Mouse (Mus musculus) CD4-positive, CD25-positive, alpha-beta regulatory T cell, adult 2 months (primary cell): ENCODE data around the gene Robo1.
"Not testable (repeated sequence)": the region's sequence is repeated elsewhere in the genome, so short reads cannot be mapped to it uniquely, and the experiment has no call there.

Experiments used
- DNase-seq: peaks from one replicate; pipeline ENCODE4 v3.0.0-alpha.2; 2012; ENCODE audit warnings: low read depth, low spot score

Robo1 gene

DNA sequence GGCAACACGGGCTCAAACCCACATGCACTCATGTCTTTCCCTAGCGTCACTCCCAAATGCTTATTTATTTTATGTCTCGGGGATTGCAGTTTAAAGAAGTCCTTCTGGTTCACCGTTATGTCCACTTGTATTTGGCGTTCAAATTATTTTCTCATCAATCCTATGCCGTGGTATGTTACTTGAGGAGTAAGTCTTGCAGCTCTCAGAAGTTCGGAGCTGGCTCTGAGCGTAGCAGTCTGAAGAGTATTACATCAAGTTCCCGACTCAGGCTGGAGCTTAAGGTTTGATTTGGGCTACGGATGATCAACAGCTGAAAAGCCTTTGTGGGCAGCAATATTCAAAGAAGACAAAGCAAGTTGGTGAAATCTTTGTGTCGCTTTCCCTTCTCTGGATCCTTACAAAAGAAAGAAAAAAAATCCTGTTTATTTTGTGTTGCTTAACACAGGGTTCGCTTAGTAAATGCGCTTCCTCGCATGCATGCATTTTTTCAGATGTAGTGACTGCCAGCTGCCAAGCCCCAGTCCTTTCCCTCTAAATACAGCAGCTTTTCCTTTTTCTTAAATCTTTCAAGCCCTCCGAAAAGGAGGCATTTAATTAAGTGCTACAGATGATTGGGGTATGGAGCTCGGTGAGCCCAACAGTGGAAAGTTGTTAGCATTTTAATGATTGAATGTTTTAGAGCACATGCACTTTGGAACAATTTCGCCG, 136.5 kb downstream of the Robo1 start:
- DNase-seq: no peak

DNA sequence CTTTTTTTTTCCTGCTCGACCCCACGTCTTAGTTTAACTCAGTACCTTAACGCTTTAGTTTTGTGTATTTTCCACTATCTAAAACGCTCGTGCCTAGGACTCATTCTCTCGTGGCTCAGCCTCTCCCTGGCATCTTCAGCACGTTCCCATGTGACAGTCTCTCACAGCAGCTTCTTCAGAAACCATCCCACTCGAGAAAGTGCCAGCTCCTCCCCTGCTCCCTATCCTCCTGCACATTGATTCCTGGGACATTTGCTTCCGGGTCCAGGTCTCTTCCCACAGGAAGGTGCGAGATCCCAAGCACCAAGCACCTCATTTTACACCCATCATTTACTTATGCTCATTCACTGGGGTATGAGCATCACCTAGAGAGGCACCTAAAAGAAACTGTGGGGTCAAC, 150.0 kb downstream of the Robo1 start:
- no peak for DNase-seq

DNA sequence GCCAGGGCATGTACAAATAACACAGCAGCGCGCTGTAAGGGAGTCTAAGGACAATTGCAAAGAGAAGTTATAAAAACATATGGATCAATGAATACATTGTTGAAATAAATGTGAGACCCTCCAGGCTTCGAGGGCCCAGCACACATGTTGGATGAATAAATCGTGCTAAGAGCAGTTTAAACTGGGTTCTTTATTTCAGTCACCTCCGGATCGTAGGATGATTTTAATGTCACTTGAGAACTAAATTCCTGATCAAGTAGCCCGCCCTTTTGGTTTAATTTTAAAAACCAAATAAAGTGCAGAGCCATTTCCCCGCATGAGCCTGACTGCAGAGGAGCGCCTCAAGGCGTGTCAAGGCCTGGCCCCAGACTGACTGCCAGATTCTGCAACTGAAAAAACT, 150.5 kb downstream of the Robo1 start:
- no peak for DNase-seq

DNA sequence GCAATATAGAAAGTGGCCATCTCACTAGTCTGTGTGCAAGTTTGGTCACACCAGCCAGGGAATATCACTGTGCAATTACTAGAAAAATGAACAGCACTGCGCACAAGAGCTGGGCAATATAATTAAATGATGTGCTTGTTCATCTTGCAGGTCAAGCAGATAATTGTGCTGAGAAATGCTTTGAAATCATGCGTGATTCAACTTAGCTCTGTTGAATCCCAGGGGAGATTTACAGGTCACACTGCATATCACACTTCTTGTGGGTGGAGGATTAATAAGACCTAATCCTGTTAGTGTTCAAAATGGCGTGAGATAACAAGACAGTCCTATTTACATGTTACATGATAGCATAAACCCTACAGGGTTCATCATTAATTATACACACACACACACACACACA, 157.6 kb downstream of the Robo1 start:
- DNase-seq: no peak

DNA sequence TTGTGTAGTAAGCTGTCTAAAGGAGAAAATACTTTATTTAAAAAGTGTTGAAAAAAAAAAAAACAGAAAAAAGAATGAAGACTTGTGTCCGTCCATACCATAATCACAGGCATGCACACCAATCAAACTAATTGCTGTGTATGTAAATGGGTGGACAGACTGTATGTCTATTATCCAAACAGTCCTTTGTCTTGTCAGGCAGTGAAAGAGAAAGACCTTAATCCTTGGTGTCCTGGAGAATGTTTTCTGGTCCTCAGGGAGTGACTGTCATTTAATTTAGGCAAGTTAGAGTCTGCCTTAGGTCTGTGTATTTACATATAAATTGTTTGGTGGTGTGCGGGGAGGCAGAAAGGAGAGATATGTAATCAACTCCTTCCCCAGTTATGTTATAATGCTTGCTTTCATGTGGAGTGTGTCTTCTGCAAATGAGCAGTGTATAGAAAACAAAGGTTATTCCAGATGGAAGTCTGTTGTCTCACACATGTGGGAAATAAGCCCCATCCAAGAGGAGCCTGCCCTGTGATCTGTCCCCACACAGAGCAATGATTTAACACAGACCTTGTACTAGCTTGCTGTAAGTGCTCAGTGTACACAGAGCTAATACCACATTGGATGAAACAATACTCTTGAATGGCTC, 162.0 kb downstream of the Robo1 start:
- DNase-seq: no peak

DNA sequence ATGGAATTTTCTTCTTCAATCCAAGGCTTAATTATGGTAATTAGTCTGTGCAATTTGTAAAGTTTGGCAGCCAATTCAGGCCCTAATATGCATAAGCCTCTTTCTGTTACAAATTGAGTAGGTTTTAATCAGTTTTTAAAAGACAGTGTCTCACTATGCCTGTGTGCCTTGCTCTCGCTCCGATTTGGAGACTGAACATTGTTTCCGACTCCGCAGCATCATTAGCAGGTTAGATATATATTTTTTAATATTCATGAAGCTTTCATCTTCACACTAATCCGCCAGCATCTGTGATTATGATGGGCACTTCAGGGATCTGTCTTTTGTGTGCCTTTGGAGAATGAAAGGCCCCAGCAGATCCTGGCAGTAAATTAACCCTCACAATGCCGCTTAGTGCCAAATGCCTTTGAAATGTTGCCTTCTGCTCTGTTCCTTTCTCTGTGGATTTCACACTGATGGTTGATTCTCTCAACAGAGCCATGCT, 202.7 kb downstream of the Robo1 start:
- DNase-seq: no peak

DNA sequence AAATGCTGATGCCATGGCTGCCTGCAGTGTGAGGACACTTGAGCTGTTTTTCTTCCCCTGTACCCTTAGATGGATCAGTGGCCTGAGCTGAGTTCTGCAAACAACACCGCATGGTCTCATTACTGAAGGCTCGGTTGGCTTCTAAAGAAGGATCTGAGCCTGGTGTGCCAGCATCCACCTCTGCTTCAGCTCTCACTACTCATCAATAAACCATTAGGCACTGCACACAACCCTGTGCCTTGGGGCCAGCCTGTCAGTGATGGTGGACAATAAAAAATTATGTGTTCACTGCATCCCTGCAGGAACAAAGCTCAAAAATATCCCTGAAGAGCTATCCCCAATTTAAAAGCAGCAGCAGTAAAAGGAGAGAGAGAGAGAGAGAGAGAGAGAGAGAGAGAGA, 223.2 kb downstream of the Robo1 start:
- DNase-seq: no peak

DNA sequence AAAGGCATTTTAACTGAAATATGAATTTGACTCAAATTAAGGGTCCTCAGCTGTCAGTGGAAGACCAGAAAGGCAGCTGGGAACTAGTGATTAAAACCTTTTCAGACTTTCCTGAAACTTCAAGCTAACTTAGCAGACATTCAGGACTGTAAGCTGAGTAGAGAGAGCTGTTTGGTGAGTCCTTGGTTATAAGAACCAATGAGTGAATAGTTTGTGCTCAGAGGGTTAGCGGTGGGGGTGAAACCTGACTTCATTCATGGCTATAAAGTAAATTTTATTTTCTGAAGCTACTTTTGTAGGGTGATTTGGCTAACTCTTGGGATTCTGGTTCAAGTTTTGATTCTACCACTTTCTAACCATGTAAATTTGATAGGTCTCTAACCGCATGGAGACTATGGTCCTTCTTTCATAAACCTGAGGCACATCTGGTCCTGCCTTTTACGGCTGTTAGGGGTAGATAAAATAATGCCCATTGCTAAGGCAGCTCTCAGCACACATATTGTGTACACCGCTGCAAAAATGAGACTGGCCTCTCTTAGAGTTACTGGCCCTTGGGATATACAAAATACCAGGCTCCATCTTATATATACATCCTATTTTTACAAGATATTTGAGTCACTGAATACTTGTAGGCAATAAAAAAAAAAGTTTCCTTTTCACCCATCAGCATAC, 225.9 kb downstream of the Robo1 start:
- DNase-seq: no peak

DNA sequence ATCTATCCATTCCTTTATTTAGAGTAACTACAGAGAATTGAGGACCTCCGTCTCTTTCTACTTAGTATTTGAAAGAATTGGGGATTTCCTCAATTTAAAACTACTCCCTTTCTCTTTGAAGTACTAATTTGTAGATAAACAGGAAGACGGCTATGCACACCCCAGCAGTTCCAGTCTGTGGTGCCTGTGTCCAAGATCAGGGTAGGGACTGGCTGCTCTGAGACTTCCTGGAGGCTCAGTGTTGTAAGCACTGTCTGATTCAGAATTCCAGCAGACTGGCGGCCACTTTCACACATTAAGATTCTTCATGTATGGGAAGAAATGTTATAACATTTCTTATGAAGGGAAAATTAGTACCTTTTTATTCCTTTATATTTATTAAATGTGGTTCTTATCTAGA, 230.1 kb downstream of the Robo1 start:
- DNase-seq: no peak

DNA sequence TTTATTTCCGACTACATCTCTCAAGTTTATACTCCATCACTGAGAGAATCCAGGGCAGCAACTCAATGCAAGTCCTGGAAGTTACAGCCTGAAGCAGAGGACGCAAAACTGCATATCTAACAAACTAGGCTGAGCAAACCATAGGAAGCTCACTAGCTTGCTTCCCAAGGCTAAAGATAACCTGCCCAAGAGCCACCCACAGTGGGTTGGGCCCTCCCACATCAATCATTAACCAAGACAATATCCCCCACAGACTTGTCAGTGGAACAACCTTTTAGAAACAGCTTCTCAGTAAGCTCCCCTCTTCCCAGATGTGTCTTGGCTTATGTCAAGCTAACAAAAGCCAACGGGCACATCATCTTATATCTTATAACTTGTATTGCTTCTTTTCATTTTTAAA, 235.8 kb downstream of the Robo1 start:
- no peak for DNase-seq

DNA sequence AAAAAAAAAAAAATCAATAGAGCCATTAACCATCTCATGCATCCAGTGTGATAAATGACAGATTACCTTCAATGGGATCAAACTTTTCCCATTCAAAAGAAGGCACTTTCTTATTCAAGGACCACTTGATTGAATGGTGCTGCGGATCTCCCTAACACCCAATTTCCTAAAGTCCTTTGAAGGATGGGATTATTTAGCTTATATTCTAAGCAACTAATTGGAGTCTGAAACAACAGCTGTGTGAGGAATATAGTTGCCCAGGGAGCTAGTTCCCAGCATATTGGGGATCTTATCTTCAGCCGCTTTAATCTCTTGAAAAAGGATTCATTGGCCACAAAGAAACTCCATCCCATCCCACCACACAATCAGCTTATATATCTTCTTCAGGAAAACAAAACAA, 236.8 kb downstream of the Robo1 start:
- DNase-seq: no peak

DNA sequence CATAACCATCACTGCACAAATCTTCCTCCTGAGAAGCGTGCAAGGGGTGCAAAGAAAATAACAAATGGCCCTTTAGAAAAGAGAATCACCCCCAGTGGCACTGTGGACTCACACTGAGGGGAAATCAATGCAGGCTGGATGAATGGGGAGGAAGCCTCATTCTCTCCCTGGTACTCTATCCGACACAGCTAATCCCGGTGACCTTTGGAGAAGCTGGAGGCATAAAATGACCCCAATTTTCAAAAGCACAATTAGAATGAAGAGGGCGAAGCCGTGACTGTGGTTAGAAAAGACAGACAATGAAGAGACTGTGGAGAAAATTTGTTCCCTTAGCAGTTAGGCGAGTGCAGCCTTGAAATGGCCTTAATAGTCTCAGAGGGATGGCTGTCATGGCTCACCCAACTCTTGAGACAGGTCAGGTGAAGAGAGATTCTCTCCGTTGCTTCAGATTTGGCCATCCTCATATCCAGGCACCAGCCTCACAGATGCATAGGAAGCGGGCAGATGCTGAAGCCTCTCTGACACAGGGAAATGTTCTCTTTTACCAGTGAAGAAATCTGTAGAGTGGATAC, 243.7 kb downstream of the Robo1 start:
- DNase-seq: no peak

DNA sequence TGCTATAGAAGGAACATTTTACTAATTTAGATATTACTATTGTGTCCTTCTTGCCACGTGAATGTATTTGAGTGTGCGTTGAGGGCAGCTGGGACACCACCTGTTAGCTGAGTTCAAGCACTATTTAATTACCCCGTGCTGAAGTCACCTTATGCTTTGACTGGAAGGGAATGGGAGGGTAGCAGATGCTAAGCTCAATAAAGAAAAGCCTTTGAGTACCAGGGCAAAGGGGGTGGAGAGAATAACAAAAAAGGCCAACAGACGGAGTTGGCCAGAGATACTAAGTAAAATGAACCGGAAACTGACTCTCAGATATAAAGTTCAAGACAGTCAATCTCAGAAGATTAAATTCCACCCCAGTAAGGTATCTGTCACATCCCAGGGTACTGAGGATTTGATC, 245.6 kb downstream of the Robo1 start:
- DNase-seq: no peak

DNA sequence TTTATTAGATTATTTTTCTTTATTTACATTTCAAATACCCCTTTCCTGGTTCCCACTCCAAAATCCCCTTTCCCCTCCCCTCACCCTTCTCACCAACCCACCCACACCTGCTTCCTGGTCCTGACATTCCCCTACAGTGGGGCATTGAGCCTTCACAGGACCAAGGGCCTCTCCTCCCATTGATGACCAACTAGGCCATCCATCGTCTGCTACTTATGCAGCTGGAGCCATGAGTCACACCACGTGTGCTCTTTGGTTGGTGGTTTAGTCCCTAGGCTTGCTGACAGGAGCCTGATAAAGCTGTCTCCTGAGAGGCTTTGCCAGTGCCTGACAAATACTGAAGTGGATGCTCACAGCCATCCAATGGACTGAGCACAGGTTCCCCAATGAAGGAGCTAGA, 254.0 kb downstream of the Robo1 start:
- DNase-seq: not testable (repeated sequence)

DNA sequence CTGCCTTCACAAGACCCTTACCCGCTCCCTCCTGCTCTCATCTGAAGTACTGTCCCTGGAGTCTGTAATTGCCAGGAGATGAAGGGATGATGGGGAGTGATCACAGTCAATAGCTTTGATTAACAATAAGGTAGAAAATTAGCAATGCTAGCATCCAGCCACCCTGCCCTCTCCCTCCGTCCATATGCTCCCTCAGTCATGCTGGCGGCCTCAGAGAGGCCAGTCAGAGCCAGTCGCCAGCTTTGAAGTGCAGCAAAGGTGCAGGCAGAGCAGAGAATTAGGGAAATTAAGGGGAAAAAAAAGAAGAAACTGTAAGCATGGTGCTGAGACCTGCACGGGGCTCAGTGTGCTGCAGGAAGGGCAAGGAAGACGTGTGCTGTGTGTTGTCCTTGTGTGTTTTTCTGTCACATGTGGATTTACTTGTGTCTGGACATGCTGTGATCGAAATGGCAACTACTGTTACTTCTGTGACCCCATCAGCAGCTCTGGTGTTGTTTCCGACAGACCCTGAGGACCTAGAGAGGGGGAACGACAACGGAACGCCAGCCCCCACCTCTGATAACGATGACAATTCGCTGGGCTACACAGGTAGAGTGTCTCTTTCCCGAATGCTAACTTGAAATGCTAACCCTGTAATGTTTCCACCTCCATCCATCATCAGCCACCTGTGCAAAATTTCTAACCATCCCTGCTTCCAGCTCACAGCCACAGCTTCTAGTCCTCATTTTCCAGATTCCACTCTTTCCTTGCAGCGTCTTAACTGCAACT, 255.3 kb downstream of the Robo1 start:
- DNase-seq: no peak

DNA sequence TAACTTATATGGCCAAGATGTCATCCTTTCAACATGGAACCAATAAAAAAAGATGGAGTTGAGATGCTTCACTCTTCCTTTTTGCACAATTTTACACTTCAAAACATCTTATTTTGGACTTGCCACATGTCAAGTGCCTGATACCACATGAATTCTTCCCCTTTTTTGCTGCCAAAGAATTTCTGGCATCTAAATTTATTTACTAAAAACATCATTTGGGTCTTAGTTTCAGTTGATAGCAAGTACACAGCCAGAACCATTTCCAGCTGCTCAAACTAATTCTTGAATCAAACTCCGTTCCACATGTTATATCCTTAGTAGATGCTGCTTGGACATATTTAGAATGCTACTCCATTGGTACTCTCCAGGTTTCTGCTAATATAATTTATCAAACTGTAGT, 267.1 kb downstream of the Robo1 start:
- no peak for DNase-seq

DNA sequence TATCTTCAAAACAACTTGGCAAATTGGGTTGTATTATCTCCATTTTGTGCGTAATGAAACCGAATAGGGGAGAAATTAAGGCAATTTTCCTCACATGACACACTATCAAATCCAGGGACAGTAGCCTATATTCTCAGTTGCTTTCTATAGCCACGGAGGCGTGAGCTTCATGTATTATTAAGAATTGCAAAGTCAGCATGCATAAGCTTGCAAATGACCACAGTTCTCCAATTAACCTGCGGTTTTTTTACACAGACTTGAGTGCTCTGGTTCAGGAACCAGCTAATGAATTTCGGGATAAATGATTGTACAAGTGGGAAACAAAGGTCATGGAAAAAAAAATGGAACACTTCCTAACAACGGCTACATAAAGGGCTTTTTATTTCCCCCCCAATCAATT, 268.9 kb downstream of the Robo1 start:
- DNase-seq: no peak

DNA sequence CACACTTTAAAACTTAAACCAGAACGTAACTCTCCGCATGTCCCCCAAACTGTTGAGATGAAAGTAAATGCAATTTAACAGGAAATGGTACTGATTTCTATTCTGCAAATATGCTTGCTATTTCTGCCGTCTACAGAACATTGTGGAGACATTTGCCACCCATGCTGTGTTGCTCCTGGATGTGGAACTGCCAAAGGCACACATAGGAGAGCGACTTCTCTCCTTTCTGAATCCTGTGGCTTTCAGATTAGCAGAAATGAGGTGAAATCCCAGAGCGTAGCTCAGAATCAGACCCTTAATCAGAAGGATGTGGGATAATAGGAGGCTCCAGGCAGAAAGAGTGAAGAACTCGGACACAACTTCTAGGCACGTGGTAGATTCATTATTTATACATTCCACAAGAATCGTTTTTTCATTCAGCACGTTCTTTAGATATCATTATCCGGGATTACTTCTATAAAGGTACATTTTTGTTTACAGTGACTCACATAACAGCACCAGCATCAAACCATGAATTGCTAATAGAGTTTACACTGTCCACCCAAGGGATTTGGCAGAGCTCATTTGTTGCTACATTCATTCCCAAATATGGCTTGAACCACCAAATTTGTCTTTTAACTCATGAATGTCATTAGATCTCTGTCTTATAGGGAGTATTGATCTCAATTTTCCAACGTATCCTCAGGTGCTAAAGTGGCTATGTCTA, 276.5 kb downstream of the Robo1 start:
- no peak for DNase-seq

DNA sequence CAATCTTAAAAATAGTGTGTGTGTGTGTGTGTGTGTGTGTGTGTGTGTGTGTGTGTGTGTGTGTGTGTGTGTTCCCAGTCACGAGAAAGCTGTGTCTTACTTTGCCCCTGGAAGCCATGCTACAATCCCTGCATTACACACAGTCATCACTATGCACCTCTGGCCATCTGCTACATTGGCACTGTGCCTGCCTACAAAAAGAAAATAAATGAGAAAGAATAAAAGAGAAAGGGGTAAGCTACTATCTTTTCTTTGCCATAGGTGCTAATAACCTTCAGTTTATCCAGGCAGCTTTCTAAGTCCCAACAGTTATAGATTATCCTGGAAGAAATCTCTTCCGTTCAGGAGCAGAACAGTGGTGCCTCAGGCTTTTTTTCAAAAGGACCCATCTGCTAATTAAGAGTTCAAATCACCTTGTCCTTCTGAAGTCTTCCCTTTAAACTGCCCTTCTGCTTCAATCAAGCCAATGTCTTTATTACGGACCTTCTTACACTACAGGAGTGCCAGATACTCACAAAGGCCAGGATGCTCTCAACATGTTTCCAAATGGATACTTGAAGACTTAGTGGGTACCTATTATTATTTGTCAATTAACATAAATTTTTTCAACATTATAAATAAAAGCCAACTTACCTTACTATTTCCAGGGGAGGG, 277.2 kb downstream of the Robo1 start:
- DNase-seq: no peak

DNA sequence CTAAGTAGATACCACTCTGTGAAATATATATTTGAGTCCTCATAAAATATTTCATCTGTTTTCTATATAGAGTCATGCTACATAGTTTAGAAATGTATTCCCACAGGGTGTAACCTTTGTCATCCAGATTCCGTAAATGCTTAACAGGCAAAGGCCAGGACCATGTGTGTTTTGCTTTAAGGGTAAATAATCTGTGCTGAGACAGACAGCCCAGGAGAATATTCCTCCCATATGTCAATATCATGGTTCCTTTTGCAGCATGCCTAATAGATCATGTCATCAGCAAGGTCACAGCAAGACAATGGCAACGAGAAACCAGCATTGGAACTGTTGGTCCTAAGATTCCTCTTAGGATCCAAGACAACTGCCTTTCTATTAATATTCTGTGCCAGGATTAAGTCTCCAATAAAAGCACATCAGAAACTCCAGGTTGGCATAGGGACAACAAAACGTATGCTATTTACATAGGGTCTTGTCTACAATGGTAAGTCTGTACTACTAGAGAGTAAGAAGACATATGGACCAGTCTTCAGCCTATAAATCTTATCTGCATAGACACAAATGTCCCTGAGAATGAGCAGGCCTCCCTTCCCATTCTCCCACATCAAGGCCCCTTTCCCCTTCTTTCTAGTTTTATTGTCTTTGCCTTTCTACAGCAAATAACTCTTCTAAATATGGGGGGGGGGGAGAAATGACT, 279.4 kb downstream of the Robo1 start:
- DNase-seq: no peak
